Mouse (Mus musculus) yolk sac, embryonic 10.5 days (tissue): ENCODE measurements at regions not wholly inside any gene's neighbourhood (a gene's known extent, or its start where the extent isn't known, plus 50 kb on each side); places are given as distances from the start of the nearest gene placed in this dataset.
A peak's percentile ranks its signal among the peaks of the same experiment; 100 is the strongest.

Experiments used
- DNase-seq: peaks from one replicate; pipeline ENCODE4 v3.0.0-alpha.2; 2017; ENCODE audit warnings: low spot score

DNA sequence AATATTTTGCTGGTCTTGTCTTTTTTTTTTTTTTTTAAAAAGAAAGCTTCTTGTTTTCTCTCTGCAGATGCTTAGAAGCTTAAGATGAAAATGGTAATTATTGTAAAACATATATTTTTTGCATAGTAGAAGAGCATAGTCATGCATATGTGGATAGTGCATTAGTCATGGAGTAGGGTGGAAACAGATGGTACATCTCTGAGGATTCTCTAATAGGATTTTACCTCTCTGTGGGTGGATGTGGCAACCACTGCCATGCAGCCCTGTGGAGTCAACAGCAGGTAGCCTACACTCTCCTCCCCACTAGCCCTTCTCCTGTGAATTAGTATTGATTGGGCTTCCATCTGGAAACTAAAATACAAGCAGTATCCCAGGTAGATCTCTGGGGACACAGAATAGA is 409.2 kb downstream of the Nr4a2 start:
- DNase-seq = no peak

DNA sequence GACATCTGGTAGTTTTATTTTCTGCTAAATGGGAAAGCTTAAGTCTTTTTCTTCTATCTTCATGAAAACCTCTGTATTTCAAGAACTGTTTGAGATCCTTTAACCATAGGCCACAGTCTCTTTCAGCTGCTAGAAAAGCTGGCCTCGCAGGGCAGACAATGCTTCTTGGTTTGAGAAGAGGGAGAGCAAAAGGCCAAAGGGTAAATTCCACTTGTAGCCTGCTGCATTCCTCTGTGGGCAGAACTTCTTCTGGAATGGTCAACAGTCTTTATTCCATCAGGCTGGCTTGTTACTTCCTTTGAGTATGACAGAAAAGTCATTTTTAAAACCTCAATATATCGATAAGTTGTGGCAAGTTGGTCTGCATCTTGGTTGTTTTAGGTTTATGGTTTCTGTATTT is 440.2 kb downstream of the Nr4a2 start:
- DNase-seq = peak; percentile 26

DNA sequence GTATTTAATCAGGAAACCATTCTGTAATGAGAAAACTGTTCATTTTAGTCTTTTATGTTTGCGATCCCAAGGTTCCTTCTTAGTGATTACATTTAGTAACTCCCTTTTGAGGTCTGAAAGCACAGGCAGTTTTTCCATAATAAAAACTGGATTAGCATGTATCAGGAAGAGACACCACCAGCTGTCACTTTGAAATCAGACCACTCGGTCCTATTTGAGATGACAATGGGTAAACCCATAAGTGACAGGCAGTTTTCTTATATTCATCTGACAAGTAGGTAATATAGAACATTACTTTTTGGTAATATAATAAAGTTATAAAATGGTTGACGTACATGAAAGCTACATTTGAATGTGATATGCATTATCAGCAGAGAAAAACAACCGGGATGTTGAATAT is 449.9 kb downstream of the Nr4a2 start:
- DNase-seq = no peak

DNA sequence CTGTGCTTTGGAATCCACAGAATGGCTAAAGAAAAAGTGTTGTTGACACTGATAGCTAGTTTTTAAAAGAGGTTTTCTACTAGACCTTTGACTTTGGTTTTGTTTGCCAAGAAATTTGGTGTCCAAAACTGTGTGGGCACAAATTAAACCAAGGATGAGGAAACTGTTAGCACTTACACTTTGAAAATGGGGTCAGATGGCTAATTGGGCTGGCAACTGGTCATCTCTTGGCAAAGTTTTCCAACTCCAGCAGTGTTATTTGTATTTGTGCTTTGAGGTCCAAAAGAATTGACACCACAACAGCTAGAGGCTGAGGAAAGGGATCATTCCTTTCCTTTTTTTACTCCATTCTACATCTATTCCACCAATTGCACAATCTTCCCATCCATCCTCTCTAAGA is 451.1 kb downstream of the Nr4a2 start:
- DNase-seq = no peak

DNA sequence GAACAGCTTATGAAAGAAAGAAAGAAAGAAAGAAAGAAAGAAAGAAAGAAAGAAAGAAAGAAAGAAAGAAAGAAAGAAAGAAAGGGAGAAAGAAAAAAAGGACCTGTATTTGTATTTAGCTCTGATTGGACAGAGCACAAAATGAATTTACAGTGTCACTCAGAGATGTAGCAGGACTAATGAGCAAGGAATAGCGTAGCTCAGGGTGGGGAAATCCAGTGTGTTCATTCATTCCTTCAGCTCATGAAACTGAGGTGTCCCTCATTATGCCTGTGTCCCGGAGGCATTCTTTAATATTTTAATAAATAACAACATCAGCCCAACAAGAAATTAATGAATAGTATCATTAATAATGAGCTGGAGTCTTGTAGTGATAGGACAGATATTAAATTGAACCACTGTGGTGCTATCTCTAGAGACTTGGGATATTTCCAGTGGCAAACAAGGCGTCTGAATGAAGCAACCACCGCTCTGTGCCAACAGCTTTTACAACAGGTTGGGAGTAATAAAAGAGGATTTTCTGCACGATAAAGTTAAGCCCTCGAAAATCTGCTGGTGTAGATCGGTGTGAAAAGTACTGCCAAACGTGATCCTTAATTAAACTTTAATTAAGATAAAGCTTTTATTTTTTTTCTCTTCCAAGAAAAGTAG is 461.4 kb downstream of the Nr4a2 start:
- no peak for DNase-seq
